Mouse (Mus musculus): ENCODE data around the gene Atat1. TPM values are rescaled to one million over a fixed set of nuclear protein-coding genes. Genes with fewer than 3 reads are reported as not detected.

Gene Atat1
- polyA plus RNA-seq, 1 experiment = 58.8 TPM

DNA sequence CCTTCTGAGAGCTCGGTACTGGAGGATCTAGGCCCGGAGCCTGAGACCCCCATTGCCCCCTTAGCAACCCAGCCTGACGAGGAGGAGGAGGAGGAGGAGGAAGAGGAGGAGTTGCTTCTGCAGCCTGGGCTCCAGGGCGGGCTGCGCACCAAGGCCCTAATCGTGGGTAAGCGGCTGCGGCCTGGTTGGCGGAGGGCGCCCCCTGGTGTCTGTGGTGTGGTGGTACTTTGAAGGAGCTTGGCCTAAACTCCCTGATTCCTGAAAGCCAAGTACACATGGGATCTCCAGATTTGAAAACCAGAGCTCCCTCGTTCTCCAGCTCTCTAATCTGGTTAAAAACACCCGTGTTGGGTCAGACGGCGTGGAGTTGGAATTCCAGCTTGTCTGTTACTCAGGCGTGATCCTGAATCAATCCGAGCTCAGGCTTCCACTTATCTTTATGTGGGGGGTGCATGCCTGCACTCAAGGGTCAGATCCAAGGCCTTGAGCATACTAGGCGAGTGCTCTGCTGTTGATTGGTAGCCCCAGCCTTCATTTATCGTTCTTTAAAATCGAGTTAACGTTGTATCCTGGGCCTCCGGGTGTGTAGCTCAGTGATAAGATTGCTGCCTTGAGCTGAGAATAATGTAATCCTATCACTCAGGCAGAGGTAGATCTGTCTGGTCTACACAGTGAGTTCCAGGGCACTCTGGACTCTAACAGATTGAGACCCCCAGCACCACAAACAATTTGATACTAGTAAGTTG lies 35.9 kb downstream of the Atat1 start:
- peak; percentile 90 for DNase-seq (ENCODE audit: low spot score)

DNA sequence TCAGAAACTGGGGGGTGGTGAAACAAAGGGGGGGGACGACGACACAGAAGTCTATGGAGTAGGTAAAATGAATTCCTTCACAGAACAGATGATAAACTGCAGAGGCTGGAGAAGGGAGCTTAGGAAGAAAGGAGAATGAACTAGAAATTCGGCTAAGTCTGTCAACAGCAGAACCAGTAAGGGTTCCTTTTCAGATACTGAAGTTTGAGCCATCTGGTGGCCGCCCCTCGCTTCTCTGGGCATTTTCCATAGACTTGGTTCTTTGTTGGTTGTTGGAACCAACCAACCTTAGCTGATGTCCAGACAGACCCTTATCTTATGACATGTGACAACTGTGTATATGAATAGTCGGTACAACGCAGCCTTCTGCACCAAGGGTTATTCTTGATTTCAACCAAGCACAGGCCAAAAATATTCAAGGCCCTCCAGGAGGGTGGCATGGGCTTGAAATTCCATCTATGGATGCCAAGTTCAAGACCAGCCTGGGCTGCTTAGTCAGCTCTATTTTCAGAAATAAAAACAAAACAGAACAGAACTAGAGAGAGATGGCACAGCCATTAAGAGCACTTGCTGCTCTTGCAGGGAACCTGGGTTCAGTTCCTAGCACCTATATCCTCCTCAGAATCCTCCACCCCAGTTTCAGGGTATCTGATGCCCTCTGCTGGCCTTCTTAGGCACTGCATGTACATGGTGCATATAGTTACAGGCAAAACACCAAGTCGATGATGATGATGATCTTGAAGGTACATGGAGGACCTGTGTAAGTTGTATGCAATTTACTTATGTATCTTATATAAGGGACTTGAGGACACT lies 38.8 kb downstream of the Atat1 start:
- peak; percentile 20 for DNase-seq (ENCODE audit: low spot score)

DNA sequence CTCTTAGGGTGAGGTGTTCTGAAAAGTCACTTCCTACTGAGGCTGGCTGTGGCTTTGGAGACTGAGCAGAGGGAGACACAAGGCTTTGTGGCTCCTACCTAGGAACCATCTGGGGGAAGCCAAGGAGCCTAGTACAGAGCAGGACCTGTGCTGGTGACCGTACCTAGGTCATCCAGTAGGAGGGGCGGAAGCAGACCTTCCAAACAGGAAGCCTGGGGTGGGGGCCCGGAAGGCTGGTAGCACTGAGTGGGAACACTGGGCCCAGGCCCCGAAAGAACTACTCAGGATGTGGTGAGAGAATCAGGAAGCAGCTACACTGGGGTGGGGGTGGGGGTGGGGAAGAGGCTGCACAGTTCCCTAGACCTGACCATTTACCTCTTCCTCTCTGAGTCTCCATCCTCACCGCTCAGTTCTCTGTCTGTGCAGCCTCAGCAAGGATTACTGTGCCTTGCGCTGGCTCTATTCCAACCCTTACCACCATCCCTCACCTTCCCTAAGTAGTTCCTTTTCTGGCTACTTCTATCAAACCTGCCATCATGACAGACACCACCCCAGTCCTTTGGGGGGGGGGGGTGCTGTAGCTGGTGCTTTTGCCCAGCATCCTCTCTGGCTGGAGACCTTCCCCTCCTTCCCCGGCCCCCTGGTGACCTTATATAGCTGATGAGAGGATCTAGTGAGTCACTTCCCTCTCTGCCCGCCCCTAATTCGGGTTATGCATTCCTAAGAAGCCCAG lies 39.6 kb downstream of the Atat1 start:
- DNase-seq (ENCODE audit: low spot score) = peak; percentile 35

DNA sequence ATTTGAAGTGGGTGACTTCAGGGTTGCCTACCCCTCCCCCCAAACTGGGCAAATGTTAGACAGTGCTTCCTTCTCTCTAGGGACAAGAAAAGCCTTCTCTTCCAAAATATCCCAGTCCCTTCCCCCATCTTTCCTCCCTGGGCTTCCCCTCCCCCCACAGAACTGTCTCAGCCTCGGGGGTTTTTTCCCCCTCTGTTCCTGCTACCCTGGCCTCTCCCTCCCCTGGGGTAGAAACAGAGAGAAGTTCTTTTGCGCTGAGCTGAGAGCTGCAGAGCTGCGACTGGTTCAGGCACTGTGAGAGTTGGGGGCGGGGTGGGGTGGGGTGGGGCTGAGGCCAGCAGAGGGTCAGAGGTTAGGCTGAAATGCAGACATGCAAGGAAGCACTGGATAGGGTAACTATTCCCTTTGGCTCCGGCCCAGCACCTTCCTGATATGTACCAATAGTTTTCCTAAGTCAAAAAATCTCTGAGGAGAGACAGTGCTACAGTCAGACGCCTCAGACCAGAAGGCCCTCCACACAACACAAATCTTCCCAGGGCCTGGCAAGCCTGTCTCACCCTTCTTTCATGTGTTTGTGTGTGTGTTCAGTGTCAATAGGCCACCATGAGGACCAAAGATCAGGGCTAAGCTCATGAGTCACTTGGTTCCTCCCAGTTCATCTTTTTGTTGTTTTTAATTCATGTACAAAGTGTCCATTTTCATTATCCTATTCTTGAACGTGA lies 40.4 kb downstream of the Atat1 start:
- DNase-seq (ENCODE audit: low spot score) = peak; percentile 29

DNA sequence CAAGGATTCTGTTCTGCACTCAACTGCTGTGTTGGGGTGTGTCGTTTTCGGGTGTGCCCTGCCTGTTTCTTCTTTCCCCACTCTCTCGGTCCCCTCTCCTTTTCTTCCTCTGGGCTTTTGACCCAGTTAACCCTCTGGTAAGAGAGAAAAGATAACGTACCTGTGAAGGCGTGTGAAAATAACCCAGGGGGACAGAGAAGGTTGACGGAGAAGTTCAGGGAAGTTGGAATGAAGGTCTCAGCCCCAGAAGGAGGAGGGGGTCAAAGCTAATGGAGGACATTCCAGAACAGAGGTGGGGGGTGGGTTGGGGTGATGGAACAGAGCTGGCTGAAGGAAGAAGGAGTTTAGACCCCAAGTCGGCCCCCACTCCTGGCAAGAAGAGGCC lies 40.9 kb downstream of the Atat1 start:
- DNase-seq (ENCODE audit: low spot score) = no peak

DNA sequence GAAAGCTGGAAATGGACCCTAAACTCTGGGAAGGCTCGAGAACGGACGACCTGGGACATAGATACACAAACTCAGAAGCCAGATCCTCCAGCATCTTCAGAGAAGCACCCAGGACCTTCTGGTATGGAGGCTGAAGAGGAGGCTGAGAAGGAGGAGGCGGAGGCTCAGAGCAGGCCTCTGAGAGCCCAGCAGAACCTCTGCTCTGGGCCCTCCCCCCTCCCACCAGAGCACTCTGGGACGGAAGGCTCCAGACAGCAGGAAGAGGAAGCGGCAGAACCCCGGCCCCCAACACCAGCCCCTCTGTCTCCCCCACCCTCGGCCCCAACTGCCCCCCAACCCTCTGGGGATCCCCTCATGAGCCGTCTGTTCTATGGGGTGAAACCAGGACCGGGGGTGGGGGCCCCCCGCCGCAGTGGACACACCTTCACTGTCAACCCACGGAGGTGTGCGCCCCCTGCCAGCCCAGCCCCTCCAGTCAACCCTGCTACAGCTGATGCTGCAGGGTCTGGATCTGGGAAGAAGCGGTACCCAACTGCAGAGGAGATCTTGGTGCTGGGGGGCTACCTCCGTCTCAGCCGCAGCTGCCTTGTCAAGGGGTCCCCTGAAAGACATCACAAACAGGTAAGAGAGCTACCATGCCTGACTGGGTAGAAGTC lies 41.6 kb downstream of the Atat1 start:
- DNase-seq (ENCODE audit: low spot score) = peak; percentile 23

DNA sequence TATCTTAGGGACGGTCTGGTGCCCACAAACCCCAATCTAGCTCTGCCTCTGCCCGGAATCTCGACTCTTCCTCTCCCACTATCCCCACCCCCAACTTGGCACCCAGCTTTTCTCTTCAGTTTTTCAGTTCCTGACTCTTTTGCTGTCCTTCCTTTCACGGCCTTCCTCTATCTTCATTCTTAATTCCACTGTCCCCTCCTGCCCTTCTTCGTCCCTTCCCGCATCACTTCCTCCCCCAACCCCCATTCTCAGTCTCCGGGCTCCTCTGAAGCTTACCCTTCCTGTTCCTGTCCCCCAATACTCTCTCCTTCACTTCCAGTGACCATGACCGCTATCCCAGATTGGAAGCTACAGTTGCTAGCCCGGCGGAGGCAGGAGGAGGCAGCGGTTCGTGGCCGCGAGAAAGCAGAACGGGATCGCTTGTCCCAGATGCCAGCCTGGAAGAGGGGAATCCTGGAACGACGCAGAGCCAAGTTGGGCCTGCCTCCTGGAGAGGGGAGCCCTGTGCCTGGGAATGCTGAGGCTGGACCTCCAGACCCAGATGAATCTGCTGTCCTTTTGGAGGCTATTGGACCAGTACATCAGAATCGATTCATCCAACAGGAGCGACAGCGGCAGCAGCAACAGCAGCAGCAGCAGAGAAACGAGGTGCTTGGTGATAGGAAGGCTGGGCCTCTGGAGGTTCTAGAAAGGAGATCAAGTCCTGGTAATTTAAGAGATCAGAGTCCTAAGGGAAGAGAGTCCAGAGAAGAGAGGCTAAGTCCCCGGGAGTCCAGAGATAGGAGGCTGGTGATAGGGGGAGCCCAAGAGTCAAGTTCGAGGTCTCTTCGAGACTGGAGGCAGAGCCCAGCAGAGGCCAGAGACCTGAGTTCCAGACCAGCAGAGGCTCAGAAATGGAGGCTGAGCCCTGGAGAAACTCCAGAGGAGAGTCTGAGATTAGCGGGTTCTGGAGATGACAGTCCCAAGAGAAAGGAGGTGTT lies 42.7 kb downstream of the Atat1 start:
- peak; percentile 30 for DNase-seq (ENCODE audit: low spot score)

DNA sequence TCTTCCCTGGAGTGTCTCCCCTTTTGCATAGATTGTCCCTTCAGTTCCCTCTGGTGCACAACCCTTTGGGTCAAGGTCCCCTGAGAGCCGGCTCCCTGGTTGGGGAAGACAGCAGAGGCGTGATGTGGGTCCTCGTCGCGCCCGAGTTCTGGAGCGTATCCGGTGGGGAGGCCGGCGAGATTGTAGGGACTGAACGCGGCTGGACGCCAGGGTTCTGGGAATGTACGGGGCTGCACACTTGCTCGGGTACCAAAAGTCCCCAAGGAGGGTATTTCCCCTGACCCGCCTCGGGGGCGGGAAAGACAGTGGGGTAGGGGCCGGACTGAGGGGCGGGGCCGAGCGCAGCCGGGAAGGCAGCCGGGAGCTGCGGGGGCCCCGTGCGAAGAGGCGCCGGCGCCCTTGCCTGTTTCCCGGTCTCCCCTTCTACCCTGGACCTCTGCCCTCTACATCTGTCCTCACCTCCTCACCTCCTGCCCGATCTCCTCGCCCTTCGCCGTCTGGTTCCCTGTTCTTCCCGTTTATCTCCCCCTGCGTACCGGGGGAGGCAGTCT lies 43.5 kb downstream of the Atat1 start:
- DNase-seq (ENCODE audit: low spot score) = no peak

GRCm38 (mm10) chr17:35865481-35866280 lies 44.2 kb downstream of the Atat1 start, which contains the start of gene Ppp1r18:
Gene Ppp1r18, plus strand, starts transcription at chr17:35865593.
- DNase-seq (ENCODE audit: low spot score) = peak; percentile 53

GRCm38 (mm10) chr17:35864832-35865353 lies 45.0 kb downstream of the Atat1 start:
- no peak for DNase-seq (ENCODE audit: low spot score)

DNA sequence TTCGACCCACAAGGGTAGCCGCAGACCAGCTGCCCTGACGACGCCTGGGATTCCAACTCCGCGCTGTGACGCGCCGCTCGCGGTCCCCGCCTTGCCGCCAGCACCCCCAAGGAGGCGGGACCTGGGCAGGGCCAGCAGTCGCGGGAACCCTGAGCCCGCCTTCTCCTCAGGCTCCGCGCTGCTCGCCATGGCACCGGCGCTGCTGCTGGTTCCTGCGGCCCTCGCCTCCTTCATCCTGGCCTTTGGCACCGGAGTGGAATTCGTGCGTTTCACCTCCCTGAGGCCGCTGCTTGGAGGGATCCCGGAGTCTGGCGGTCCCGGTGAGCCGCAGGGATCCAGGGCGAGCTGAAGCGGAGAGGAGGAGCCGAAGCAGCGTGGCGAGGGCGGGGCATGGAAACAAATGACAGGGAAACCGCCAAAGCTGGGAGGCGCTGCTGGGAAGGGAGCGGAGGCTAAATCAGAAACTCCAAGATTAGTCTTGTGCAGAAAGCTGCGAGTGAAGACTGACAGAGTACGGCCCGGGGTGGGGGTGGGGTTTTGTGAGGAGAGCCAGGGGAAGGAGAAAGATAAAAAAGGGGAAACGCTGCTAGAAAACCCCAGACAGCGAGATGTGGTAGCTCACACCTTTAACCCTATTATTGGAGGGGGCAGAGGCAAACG lies 48.5 kb downstream of the Atat1 start, which contains the start of gene Nrm:
Gene Nrm (plus strand): TSS at position 121 of the 660 bp plus-strand sequence.
- peak; percentile 88 for DNase-seq (ENCODE audit: low spot score)

GRCm38 (mm10) chr17:35860831-35861197 lies 49.1 kb downstream of the Atat1 start:
- DNase-seq (ENCODE audit: low spot score) = no peak

GRCm38 (mm10) chr17:35859835-35860234 lies 50.0 kb downstream of the Atat1 start:
- no peak for DNase-seq (ENCODE audit: low spot score)

- no peak for DNase-seq (ENCODE audit: low spot score)
These were observed 50.5 kb downstream of the Atat1 start for GRCm38 (mm10) chr17:35859371-35859770.

GRCm38 (mm10) chr17:35850974-35851373 lies 58.9 kb downstream of the Atat1 start:
- DNase-seq (ENCODE audit: low spot score) = no peak

GRCm38 (mm10) chr17:35848112-35848511 lies 61.8 kb downstream of the Atat1 start:
- DNase-seq (ENCODE audit: low spot score) = no peak
